Mouse (Mus musculus) embryonic stem cell, embryonic (primary cell): Measurements from ENCODE around the gene Rhot2.
"Not testable (repeated sequence)": the region's sequence is repeated elsewhere in the genome, so short reads cannot be mapped to it uniquely, and the experiment has no call there.

Source experiments
- CTCF ChIA-PET, 4 experiments: fragments of 300-600 bp in 2 of 4; fragments of 350-600 bp in 2 of 4; sonication (Branson Sonifier 250); formaldehyde crosslinking; loops; one replicate each; lab custom pipeline; 2022; ENCODE audit warnings: inconsistent platforms in 2 of 4; lab: Charles Lee
- POLR2A ChIA-PET, 4 experiments: fragments of 300-600 bp in 2 of 4; fragments of 350-600 bp in 2 of 4; sonication (Branson Sonifier 250); formaldehyde crosslinking; loops; one replicate each; lab custom pipeline; 2022; ENCODE audit warnings: antibody characterized with exemption in 4 of 4, inconsistent platforms in 1 of 4; lab: Charles Lee

Rhot2 gene

GRCm38 (mm10) chr17:25878611-25879180, 34.0 kb upstream of the Rhot2 start:
- POLR2A ChIA-PET, result interaction anchor here in 3 of 4 experiments (0.7 to 5.8 kb wide), 17 partner anchors 8 to 235 kb away, joined by 3 to 45 read pairs (median 5); partner anchors contain the start of genes Stub1 (in 3 of the 3), Mcrip2 (in 2 of the 3), Capn15 (in 1 of the 3) and Rab40c (in 1 of the 3)

GRCm38 (mm10) chr17:25877741-25878610, 33.3 kb upstream of the Rhot2 start:
- CTCF ChIA-PET, result interaction anchor here (0.6 to 3.0 kb wide), 12 partner anchors 7 to 163 kb away, joined by 3 to 21 read pairs (median 4); partner anchors contain the start of gene Mcrip2 (in 1 of the 4)
- POLR2A ChIA-PET, result interaction anchor here (0.6 to 5.8 kb wide), 13 partner anchors 7 to 131 kb away, joined by 3 to 45 read pairs (median 4); partner anchors contain the start of genes Mcrip2 (in 2 of the 4), Stub1 (in 2 of the 4), Capn15 (in 1 of the 4) and Jmjd8 (in 1 of the 4)

More at GRCm38 (mm10) chr17:25878611-25879180, 34.0 kb upstream of the Rhot2 start:
- CTCF ChIA-PET, result interaction anchor here (0.6 to 9.0 kb wide), 34 partner anchors 8 to 367 kb away, joined by 3 to 54 read pairs (median 4); partner anchors contain the start of genes Mcrip2 (in 4 of the 4), Capn15 (in 1 of the 4), Rhot2 (in 1 of the 4) and Stub1 (in 1 of the 4)

GRCm38 (mm10) chr17:25877025-25877424, 32.4 kb upstream of the Rhot2 start:
- ChIA-PET POLR2A (interaction anchor here in 3 of 4 experiments (0.6 to 5.8 kb wide), 9 partner anchors 9 to 707 kb away, joined by 3 to 45 read pairs (median 4); partner anchors contain the start of genes Mcrip2 (in 2 of the 3), Jmjd8 (in 1 of the 3) and Stub1 (in 1 of the 3)), CTCF (interaction anchor here in 3 of 4 experiments (0.6 to 2.0 kb wide), 5 partner anchors 8 to 1259 kb away, joined by 3 to 6 read pairs (median 4); no protein-coding TSS in a partner anchor)

GRCm38 (mm10) chr17:25876347-25876915, 31.8 kb upstream of the Rhot2 start:
- ChIA-PET POLR2A (interaction anchor here in 2 of 4 experiments (0.5 to 5.8 kb wide), 7 partner anchors 9 to 233 kb away, joined by 3 to 45 read pairs (median 3); partner anchors contain the start of genes Mcrip2 (in 2 of the 2) and Stub1 (in 1 of the 2)), CTCF (interaction anchor here in 2 of 4 experiments (0.6 to 2.0 kb wide), 5 partner anchors 8 to 1260 kb away, joined by 3 to 6 read pairs (median 4); no protein-coding TSS in a partner anchor)

GRCm38 (mm10) chr17:25875171-25876136, 30.8 kb upstream of the Rhot2 start:
- ChIA-PET CTCF (interaction anchor here in 3 of 4 experiments (0.6 to 1.9 kb wide), 9 partner anchors 9 to 1334 kb away, joined by 3 to 5 read pairs (median 3); partner anchors contain the start of genes Dusp1 (in 1 of the 3) and Stub1 (in 1 of the 3)), POLR2A (interaction anchor here in 3 of 4 experiments (0.5 to 5.0 kb wide), 22 partner anchors 8 to 238 kb away, joined by 3 to 37 read pairs (median 4); partner anchors contain the start of genes Stub1 (in 3 of the 3), Jmjd8 (in 2 of the 3), Wdr90 (in 2 of the 3) and Capn15 (in 1 of the 3))

- POLR2A ChIA-PET, result interaction anchor here in 3 of 4 experiments (0.7 to 2.6 kb wide), 27 partner anchors 8 to 304 kb away, joined by 3 to 18 read pairs (median 4); partner anchors contain the start of genes Stub1 (in 3 of the 3), Jmjd8 (in 2 of the 3), Sox8 (in 2 of the 3) and Wdr90 (in 2 of the 3)
- CTCF ChIA-PET, result interaction anchor here in 3 of 4 experiments (0.6 to 1.9 kb wide), 8 partner anchors 9 to 1334 kb away, joined by 3 to 5 read pairs (median 4); partner anchors contain the start of gene Stub1 (in 1 of the 3)
Observed at GRCm38 (mm10) chr17:25874721-25875170, 30.1 kb upstream of the Rhot2 start, which contains the start of gene Mettl26. TSS of gene Mettl26 (plus strand) at chr17:25875074.

- ChIA-PET POLR2A (interaction anchor here in 3 of 4 experiments (0.7 to 2.6 kb wide), 25 partner anchors 8 to 304 kb away, joined by 3 to 18 read pairs (median 4); partner anchors contain the start of genes Stub1 (in 3 of the 3), Sox8 (in 2 of the 3), Wdr90 (in 2 of the 3) and Chtf18 (in 1 of the 3)), CTCF (interaction anchor here in 3 of 4 experiments (0.6 to 1.9 kb wide), 9 partner anchors 9 to 1335 kb away, joined by 3 to 8 read pairs (median 4); partner anchors contain the start of genes Narfl (in 1 of the 3) and Stub1 (in 1 of the 3))
Observed at GRCm38 (mm10) chr17:25874148-25874720, 29.6 kb upstream of the Rhot2 start.

GRCm38 (mm10) chr17:25873405-25874147, 28.9 kb upstream of the Rhot2 start:
- ChIA-PET CTCF (interaction anchor here in 3 of 4 experiments (0.7 to 1.8 kb wide), 8 partner anchors 10 to 667 kb away, joined by 3 to 8 read pairs (median 4); partner anchors contain the start of gene Narfl (in 1 of the 3)), POLR2A (interaction anchor here in 3 of 4 experiments (0.6 to 2.6 kb wide), 18 partner anchors 9 to 303 kb away, joined by 3 to 18 read pairs (median 3); partner anchors contain the start of genes Sox8 (in 2 of the 3), Stub1 (in 2 of the 3), Wdr90 (in 2 of the 3) and Chtf18 (in 1 of the 3))

GRCm38 (mm10) chr17:25872676-25873075, 28.0 kb upstream of the Rhot2 start:
- POLR2A ChIA-PET, result interaction anchor here in 1 of 4 experiments (0.5 kb wide), 1 partner anchor 366 kb away, joined by 3 read pairs; no protein-coding TSS in a partner anchor
- CTCF ChIA-PET, result interaction anchor here in 1 of 4 experiments (1.8 kb wide), 1 partner anchor 139 kb away, joined by 4 read pairs; no protein-coding TSS in a partner anchor

- CTCF ChIA-PET, result not testable (repeated sequence)
- POLR2A ChIA-PET, result interaction anchor here in 3 of 4 experiments (1.1 to 1.6 kb wide), 5 partner anchors 7 to 39 kb away, joined by 3 to 6 read pairs (median 4); partner anchors contain the start of genes Stub1 (in 1 of the 3) and Wdr90 (in 1 of the 3)
Observed at GRCm38 (mm10) chr17:25871566-25871965, 26.9 kb upstream of the Rhot2 start.

- ChIA-PET CTCF (interaction anchor here in 1 of 4 experiments (1.4 kb wide), 1 partner anchor 9 kb away, joined by 4 read pairs; no protein-coding TSS in a partner anchor), POLR2A (interaction anchor here in 3 of 4 experiments (1.3 to 4.5 kb wide), 8 partner anchors 8 to 51 kb away, joined by 3 to 41 read pairs (median 8); partner anchors contain the start of genes Stub1 (in 3 of the 3) and Wfikkn1 (in 1 of the 3))
Observed at GRCm38 (mm10) chr17:25869954-25870353, 25.3 kb upstream of the Rhot2 start.

- ChIA-PET CTCF (interaction anchor here (0.6 to 1.6 kb wide), 6 partner anchors 10 to 1177 kb away, joined by 3 to 6 read pairs (median 4); partner anchors contain the start of gene Wfikkn1 (in 1 of the 4)), POLR2A (interaction anchor here (0.8 to 4.5 kb wide), 18 partner anchors 9 to 113 kb away, joined by 3 to 45 read pairs (median 6); partner anchors contain the start of genes Stub1 (in 3 of the 4), Wfikkn1 (in 3 of the 4), Rhbdl1 (in 1 of the 4) and Rhot2 (in 1 of the 4))
Observed at GRCm38 (mm10) chr17:25869498-25869897, 24.8 kb upstream of the Rhot2 start.

GRCm38 (mm10) chr17:25868601-25869191, 24.0 kb upstream of the Rhot2 start, which contains the start of gene Mcrip2:
TSS of gene Mcrip2 (minus strand) at chr17:25868764.
- ChIA-PET POLR2A (interaction anchor here (0.6 to 4.5 kb wide), 53 partner anchors 9 to 752 kb away, joined by 3 to 45 read pairs (median 4); partner anchors contain the start of genes Wfikkn1 (in 4 of the 4), Rhbdl1 (in 3 of the 4), Rhot2 (in 3 of the 4) and Stub1 (in 3 of the 4)), CTCF (interaction anchor here (0.6 to 2.2 kb wide), 19 partner anchors 10 to 1179 kb away, joined by 3 to 21 read pairs (median 4); partner anchors contain the start of genes Wfikkn1 (in 2 of the 4), Rhot2 (in 1 of the 4), Sox8 (in 1 of the 4) and Stub1 (in 1 of the 4))
